Mouse (Mus musculus): ENCODE measurements around the gene Kpna1. TPM values are rescaled to one million over a fixed set of nuclear protein-coding genes. Genes with fewer than 3 reads are reported as not detected.

Kpna1 gene
- 124 to 151 TPM (median 139 TPM) in 4 replicates for total RNA-seq (2023; ENCODE audit: inconsistent age)

DNA sequence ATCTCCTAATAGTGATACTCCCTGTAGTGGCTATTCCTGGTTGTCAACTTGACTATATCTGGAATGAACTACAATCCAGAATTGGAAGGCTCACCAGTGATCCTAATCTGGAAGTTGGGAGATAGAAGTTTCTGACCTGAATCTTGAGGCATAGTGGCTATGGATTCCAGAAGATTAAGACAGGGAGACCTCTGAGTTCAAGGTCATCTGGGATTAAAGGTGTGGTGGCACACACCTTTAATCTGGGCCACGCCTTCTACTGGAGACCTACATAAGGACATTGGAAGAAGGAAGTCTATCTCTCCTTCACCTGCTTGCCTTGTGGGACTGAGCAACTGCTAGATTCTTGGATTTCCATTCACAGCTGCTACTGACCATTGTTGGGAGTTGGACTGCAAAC lies at the start of gene Kpna1:
Gene Kpna1 (plus strand): TSS at position 301 of the 400 bp plus-strand sequence.

DNA sequence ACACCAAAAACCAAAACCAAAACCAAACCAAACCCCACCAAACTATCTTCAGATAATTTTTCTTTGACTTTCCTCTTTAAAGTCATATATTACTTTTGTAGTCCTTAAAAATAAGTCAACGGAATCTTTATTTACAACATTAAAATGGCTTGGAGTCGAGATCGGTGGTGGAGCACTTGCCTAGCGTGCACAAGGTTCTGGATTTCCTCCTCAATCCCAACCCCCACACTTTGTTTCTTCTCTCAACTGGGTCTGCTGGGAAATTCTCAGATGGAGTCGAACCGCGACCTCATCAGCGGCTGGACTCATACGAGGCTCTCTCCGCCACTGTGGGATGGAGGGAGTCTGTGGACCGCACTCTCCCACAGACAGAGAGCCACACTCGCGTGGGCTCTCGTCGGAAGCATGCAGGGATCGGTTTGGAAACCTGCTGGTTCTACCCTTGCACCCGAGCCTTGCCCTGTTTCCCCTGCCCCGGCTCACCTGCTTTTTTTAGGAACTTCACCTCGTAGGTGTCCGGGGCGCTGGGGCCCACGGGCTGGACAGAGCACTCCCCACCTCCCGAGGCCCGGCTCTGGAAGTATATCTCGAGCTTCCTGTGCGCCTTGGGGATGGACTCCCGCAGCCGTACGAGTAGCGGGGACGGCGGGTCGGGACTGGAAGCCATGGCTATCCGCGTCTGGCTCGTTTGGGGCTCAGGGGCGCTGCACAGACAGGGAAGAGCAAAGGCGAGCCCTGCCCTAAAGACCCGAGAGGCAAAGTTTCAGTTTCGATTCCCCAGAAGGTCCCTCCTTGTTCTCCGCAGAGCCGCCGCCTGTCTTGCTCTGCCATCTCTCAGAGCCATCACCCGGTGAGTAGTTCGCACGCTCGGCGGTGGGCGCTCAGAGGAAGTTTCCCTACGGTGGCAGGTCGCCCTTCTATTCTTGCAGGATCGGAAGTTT lies 40.1 kb upstream of the Kpna1 start, which contains the start of the genes Parp9 and Dtx3l:
Gene Parp9 (plus strand): TSS at position 260 of the 941 bp plus-strand sequence.
Gene Dtx3l (minus strand): TSS at position 941 of the 941 bp plus-strand sequence.

DNA sequence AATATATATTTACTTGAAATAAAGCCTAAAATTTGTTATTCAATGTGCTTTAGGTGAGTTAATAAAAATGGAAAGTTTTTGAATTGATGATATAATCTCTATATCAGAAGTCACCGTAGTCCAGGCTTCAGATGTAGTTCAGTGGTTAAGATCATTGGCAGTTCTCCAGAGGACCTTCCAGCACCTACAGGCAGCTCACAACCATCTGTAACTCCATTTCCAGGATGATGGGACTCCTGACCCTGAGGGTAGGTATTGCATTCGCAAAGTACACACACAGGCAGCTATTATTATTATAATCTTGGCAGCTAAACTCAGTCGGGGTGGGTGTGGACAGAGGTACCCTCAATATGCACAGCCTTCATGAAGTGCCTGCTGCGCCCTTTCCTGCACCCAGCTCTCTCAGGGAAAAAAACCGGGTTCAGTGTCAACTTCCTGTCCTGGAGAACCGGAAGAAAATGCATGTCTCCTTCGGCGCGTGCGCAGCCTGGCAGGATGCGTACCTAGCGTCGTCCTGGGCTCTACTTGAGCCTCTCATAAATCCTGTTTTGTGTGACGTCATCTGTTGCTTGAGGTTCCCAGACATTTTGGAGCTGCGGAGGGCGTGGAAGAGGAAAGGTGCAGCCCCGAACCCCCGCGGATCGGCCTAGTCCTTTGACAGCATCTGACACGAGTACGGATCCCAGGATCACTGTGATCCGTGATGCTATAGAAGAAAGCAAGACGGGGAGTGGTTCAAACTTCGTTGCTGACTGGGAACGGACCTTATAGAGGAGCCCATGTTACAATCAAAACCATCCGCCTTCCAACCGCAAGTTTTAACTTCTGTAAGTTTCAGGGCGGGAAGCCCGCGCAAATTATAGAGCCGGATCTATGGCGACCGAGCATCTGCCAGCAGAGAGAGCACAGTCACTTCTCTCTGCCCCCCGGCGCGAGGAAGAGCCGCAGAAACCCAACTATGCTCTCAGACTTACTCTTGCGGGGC lies 62.4 kb downstream of the Kpna1 start, which contains the start of gene Wdr5b:
Gene Wdr5b (plus strand): TSS at position 551 of the 985 bp plus-strand sequence.

DNA sequence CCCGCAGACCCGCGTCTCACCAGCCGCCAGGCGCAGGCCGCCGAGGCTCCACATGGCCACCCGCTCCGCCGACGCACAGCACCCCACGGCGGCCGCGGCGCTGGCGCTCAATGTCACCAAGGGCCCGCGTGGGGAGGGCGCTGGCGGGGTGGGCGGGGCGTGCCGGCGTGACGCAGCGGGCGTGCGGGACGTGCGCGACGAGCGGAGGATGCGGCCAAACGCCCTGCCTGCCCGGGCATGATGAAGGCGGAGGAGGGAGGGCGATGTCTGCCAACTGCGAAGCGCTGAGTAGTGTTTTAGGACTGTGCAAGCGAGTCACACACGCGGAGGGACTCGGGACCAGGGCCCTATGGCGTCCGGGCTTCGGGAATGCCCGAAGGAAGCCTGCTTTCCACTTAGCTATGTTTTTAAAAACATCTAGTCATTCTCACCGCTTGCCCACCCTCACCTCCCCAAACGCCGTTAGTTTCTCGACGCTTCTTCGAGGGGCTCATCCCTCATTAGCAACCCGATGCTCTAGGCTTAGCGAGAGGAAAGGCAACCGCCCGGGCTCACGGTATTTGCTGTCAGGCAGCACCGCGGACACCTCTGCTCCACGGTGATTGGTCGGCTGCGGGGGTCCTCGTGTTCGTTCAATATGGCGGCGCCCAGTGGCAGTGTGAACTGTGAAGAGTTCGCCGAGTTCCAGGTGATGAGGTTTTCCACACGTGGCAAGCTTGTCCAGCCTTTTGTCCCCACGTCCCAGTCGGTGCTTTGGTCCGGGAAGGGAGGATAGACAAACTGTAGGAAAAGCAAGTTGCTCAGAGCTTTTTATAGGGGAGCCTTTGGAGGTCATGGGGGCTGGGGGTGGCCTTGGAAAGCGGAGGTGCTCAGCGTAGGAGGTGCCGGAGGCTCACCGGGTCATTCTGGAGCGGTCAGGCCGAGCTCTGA lies 93.2 kb downstream of the Kpna1 start, which contains the start of the genes Fam162a and Ccdc58:
Gene Fam162a (minus strand): TSS at position 145 of the 930 bp plus-strand sequence.
Gene Ccdc58 (plus strand): TSS at position 236 of the 930 bp plus-strand sequence.

Other genes starting within 250 kb of the Kpna1 start
- 8.2 to 10.0 TPM (median 9.1 TPM) in 4 replicates for gene Dirc2, start 209.4 kb upstream of the Kpna1 start, total RNA-seq (2023; ENCODE audit: inconsistent age)
- gene Hspbap1, start 208.4 kb upstream of the Kpna1 start, total RNA-seq (2023; ENCODE audit: inconsistent age), result 9.2 to 10.1 TPM (median 9.6 TPM) in 4 replicates
- 55.4 to 78.5 TPM (median 64.6 TPM) in 4 replicates for gene Parp14, start 107.2 kb upstream of the Kpna1 start, total RNA-seq (2023; ENCODE audit: inconsistent age)
- gene Parp9, start 40.3 kb upstream of the Kpna1 start, total RNA-seq (2023; ENCODE audit: inconsistent age), result 46.5 to 62.5 TPM (median 51.6 TPM) in 4 replicates
- gene Dtx3l, start 39.6 kb upstream of the Kpna1 start, total RNA-seq (2023; ENCODE audit: inconsistent age), result 31.6 to 38.0 TPM (median 34.7 TPM) in 4 replicates
- 13.1 to 18.7 TPM (median 16.2 TPM) in 4 replicates for gene Wdr5b, start 62.4 kb downstream of the Kpna1 start, total RNA-seq (2023; ENCODE audit: inconsistent age)
- gene Fam162a, start 92.8 kb downstream of the Kpna1 start, total RNA-seq (2023; ENCODE audit: inconsistent age), result 31.2 to 37.0 TPM (median 33.7 TPM) in 4 replicates
- 33.2 to 45.2 TPM (median 35.2 TPM) in 4 replicates for gene Ccdc58, start 92.9 kb downstream of the Kpna1 start, total RNA-seq (2023; ENCODE audit: inconsistent age)
- gene Csta1, start 152.5 kb downstream of the Kpna1 start, total RNA-seq (2023; ENCODE audit: inconsistent age), result not detected in 4 replicates
- gene Stfa2l1, start 178.1 kb downstream of the Kpna1 start, total RNA-seq (2023; ENCODE audit: inconsistent age), result not detected in 4 replicates
- gene Gm5483, start 205.5 kb downstream of the Kpna1 start, total RNA-seq (2023; ENCODE audit: inconsistent age), result not detected in 4 replicates
- gene Gm5416, start 231.7 kb downstream of the Kpna1 start, total RNA-seq (2023; ENCODE audit: inconsistent age), result not detected in 4 replicates
- gene 2010005H15Rik, start 242.7 kb downstream of the Kpna1 start, total RNA-seq (2023; ENCODE audit: inconsistent age), result not detected in 4 replicates